Mouse (Mus musculus) ES-CJ7 (cell line): ENCODE measurements around the gene Ank.

Experiments
- DNase-seq: peaks from one replicate; pipeline ENCODE4 v3.0.0; 2011; ENCODE audit warnings: low read depth, low spot score

Ank gene

GRCm38 (mm10) chr15:27496596-27497299, 30.3 kb downstream of the Ank start:
- no peak for DNase-seq

- DNase-seq = no peak
These were observed 31.0 kb downstream of the Ank start for GRCm38 (mm10) chr15:27497300-27497997.

- DNase-seq = no peak
These were observed 31.6 kb downstream of the Ank start for GRCm38 (mm10) chr15:27498078-27498477.

- no peak for DNase-seq
These were observed 33.9 kb downstream of the Ank start for GRCm38 (mm10) chr15:27500390-27500789.

GRCm38 (mm10) chr15:27502338-27502737, 35.9 kb downstream of the Ank start:
- DNase-seq = no peak

GRCm38 (mm10) chr15:27503221-27503620, 36.7 kb downstream of the Ank start:
- no peak for DNase-seq

- no peak for DNase-seq
These were observed 37.6 kb downstream of the Ank start for GRCm38 (mm10) chr15:27503801-27504730.

GRCm38 (mm10) chr15:27506127-27506886, 39.8 kb downstream of the Ank start:
- no peak for DNase-seq

GRCm38 (mm10) chr15:27506893-27507596, 40.6 kb downstream of the Ank start:
- no peak for DNase-seq

- no peak for DNase-seq
These were observed 41.7 kb downstream of the Ank start for GRCm38 (mm10) chr15:27508169-27508568.

- no peak for DNase-seq
These were observed 42.5 kb downstream of the Ank start for GRCm38 (mm10) chr15:27508982-27509381.

- no peak for DNase-seq
These were observed 50.5 kb downstream of the Ank start for GRCm38 (mm10) chr15:27516927-27517326.

GRCm38 (mm10) chr15:27518026-27518425, 51.5 kb downstream of the Ank start:
- no peak for DNase-seq

GRCm38 (mm10) chr15:27519857-27520256, 53.4 kb downstream of the Ank start:
- DNase-seq = no peak

GRCm38 (mm10) chr15:27525233-27526005, 58.9 kb downstream of the Ank start:
- no peak for DNase-seq

- DNase-seq = no peak
These were observed 62.4 kb downstream of the Ank start for GRCm38 (mm10) chr15:27528896-27529295.

GRCm38 (mm10) chr15:27530023-27530422, 63.5 kb downstream of the Ank start:
- no peak for DNase-seq

GRCm38 (mm10) chr15:27533036-27533435, 66.6 kb downstream of the Ank start:
- DNase-seq = no peak

- DNase-seq = no peak
These were observed 69.2 kb downstream of the Ank start for GRCm38 (mm10) chr15:27535681-27536080.

- DNase-seq = no peak
These were observed 69.7 kb downstream of the Ank start for GRCm38 (mm10) chr15:27536186-27536585.
